Mouse (Mus musculus): ENCODE measurements at regions not wholly inside any gene's neighbourhood (a gene's known extent, or its start where the extent isn't known, plus 50 kb on each side); places are given as distances from the start of the nearest gene placed in this dataset.
"Not testable (repeated sequence)": the region's sequence is repeated elsewhere in the genome, so short reads cannot be mapped to it uniquely, and the experiment has no call there.

GRCm38 (mm10) chr6:89059431-89059975 is 157.5 kb downstream of the Tpra1 start:
- no peak for ATAC-seq

GRCm38 (mm10) chr6:89064977-89065580 is 163.0 kb downstream of the Tpra1 start:
- ATAC-seq: no peak

GRCm38 (mm10) chr6:89066588-89066987 is 164.5 kb downstream of the Tpra1 start:
- no peak for ATAC-seq

- no peak for ATAC-seq
Observed at GRCm38 (mm10) chr6:89068286-89068685, 166.2 kb downstream of the Tpra1 start.

GRCm38 (mm10) chr6:89069108-89069507 is 167.1 kb downstream of the Tpra1 start:
- no peak for ATAC-seq

- no peak for ATAC-seq
Observed at GRCm38 (mm10) chr6:89070011-89070410, 168.0 kb downstream of the Tpra1 start.

GRCm38 (mm10) chr6:89071766-89072165 is 169.7 kb downstream of the Tpra1 start:
- no peak for ATAC-seq

- ATAC-seq: no peak
Observed at GRCm38 (mm10) chr6:89072569-89072968, 170.5 kb downstream of the Tpra1 start.

- ATAC-seq: no peak
Observed at GRCm38 (mm10) chr6:89081624-89082300, 179.7 kb downstream of the Tpra1 start.

- ATAC-seq: no peak
Observed at GRCm38 (mm10) chr6:89084437-89084836, 182.4 kb downstream of the Tpra1 start.

GRCm38 (mm10) chr6:89085151-89085550 is 183.1 kb downstream of the Tpra1 start:
- no peak for ATAC-seq

- no peak for ATAC-seq
Observed at GRCm38 (mm10) chr6:89087620-89088019, 185.6 kb downstream of the Tpra1 start.

- ATAC-seq: no peak
Observed at GRCm38 (mm10) chr6:89090096-89090495, 188.0 kb downstream of the Tpra1 start.

GRCm38 (mm10) chr6:89095911-89096310 is 193.9 kb downstream of the Tpra1 start:
- no peak for ATAC-seq

GRCm38 (mm10) chr6:89097531-89097930 is 195.5 kb downstream of the Tpra1 start:
- ATAC-seq: no peak

- ATAC-seq: no peak
Observed at GRCm38 (mm10) chr6:89119241-89119640, 217.2 kb downstream of the Tpra1 start.

GRCm38 (mm10) chr6:89121023-89121745 is 219.1 kb downstream of the Tpra1 start:
- no peak for ATAC-seq

- ATAC-seq: no peak
Observed at GRCm38 (mm10) chr6:89121746-89122070, 219.7 kb downstream of the Tpra1 start.

- no peak for ATAC-seq
Observed at GRCm38 (mm10) chr6:89125916-89126315, 223.9 kb downstream of the Tpra1 start.

GRCm38 (mm10) chr6:89128141-89128540 is 226.1 kb downstream of the Tpra1 start:
- not testable (repeated sequence) for ATAC-seq

- ATAC-seq: no peak
Observed at GRCm38 (mm10) chr6:89140469-89140868, 222.0 kb downstream of the Plxna1 start.

GRCm38 (mm10) chr6:89153027-89153662 is 209.3 kb downstream of the Plxna1 start:
- ATAC-seq: no peak

GRCm38 (mm10) chr6:89157501-89157900 is 204.9 kb downstream of the Plxna1 start:
- no peak for ATAC-seq
